Mouse (Mus musculus) bone marrow, adult 2 months (tissue): ENCODE measurements around the gene Dock1.

Experiments
- CTCF ChIP-seq: fragments of 200-500 bp; IDR thresholded peaks from 2 replicates; pipeline ENCODE4 v1.5.1; 2011; ENCODE audit warnings: low read length, control low read depth; ENCODE audit not compliant: control insufficient read depth, insufficient read depth
- POLR2A ChIP-seq: fragments of 200-500 bp; IDR thresholded peaks from 2 replicates; pipeline ENCODE4 v1.6.1; 2011; ENCODE audit warnings: low read depth, mild to moderate bottlenecking, control low read depth, low read length, borderline replicate concordance; ENCODE audit not compliant: control insufficient read depth

GRCm38 (mm10) chr7:135110307-135110706, 439.9 kb downstream of the Dock1 start:
- TF ChIP-seq POLR2A (no peak), CTCF (no peak)
